Mouse (Mus musculus) hindbrain, embryonic 14.5 days (tissue): ENCODE data around the gene Lgals4. TPM values are rescaled to one million over a fixed set of nuclear protein-coding genes. Genes with fewer than 3 reads are reported as not detected.
A peak's percentile ranks its signal among the peaks of the same experiment; 100 is the strongest.

Experiments used
- ATAC-seq: fragments of 200-750 bp; cut with Nextera tagmentation; 2 replicates; pipeline ENCODE4 v1.8.0; 2017; ENCODE audit warnings: moderate number of reproducible peaks, mild to moderate bottlenecking, moderate TSS enrichment, moderate library complexity; ENCODE audit not compliant: low FRiP score
- DNase-seq: peaks from one replicate; pipeline ENCODE4 v3.0.0-alpha.2; 2015; ENCODE audit warnings: low spot score
- H3K27ac ChIP-seq: fragments of 300-500 bp; sonication (generic); 2 replicates; pipeline ENCODE4 v1.5.1; 2014; ENCODE audit warnings: mild to moderate bottlenecking, moderate library complexity
- H3K27me3 ChIP-seq: fragments of 300-500 bp; sonication (generic); 2 replicates; pipeline ENCODE4 v1.6.1; 2014; ENCODE audit warnings: mild to moderate bottlenecking, low read length, mixed read lengths; ENCODE audit not compliant: control insufficient read depth, insufficient read depth
- H3K36me3 ChIP-seq: fragments of 300-500 bp; sonication (generic); replicated peaks from 2 replicates; pipeline ENCODE4 v1.6.1; 2014; ENCODE audit not compliant: control insufficient read depth, insufficient read depth
- H3K4me1 ChIP-seq: fragments of 300-500 bp; sonication (generic); replicated peaks from 2 replicates; pipeline ENCODE4 v1.6.1; 2014; ENCODE audit warnings: antibody characterized with exemption, low read length, mixed read lengths; ENCODE audit not compliant: control insufficient read depth, insufficient read depth
- H3K4me2 ChIP-seq: fragments of 300-500 bp; sonication (generic); replicated peaks from 2 replicates; pipeline ENCODE4 v1.6.1; 2014; ENCODE audit warnings: mild to moderate bottlenecking, moderate library complexity
- H3K4me3 ChIP-seq: fragments of 300-500 bp; sonication (generic); replicated peaks from 2 replicates; pipeline ENCODE4 v1.5.1; 2014; ENCODE audit warnings: mild to moderate bottlenecking, low read length
- H3K9ac ChIP-seq: fragments of 300-500 bp; sonication (generic); 2 replicates; pipeline ENCODE4 v1.6.1; 2014
- H3K9me3 ChIP-seq: fragments of 300-500 bp; sonication (generic); 2 replicates; pipeline ENCODE4 v1.6.1; 2016; ENCODE audit warnings: low read length; ENCODE audit not compliant: control insufficient read depth
- WGBS: fragments of 180-500 bp; shearing (Covaris S2); extraction: QIAGEN DNeasy Blood & Tissue Kit; methylation state at CpG from one replicate; pipeline ENCODE4 v1.1.7; 2014; 5-methylcytosine and 5-hydroxymethylcytosine counted together
- polyA plus RNA-seq: library from polyadenylated mRNA; unstranded; fragments of >200 nt; fragmentation: Nextera tagmentation; extraction: Ambion mirVana; gene quantifications from 2 replicates; pipeline ENCODE4 v1.2.1, GENCODE M21; 2014

Gene Lgals4
- polyA plus RNA-seq = 2.8 and 3.2 TPM in 2 replicates

DNA sequence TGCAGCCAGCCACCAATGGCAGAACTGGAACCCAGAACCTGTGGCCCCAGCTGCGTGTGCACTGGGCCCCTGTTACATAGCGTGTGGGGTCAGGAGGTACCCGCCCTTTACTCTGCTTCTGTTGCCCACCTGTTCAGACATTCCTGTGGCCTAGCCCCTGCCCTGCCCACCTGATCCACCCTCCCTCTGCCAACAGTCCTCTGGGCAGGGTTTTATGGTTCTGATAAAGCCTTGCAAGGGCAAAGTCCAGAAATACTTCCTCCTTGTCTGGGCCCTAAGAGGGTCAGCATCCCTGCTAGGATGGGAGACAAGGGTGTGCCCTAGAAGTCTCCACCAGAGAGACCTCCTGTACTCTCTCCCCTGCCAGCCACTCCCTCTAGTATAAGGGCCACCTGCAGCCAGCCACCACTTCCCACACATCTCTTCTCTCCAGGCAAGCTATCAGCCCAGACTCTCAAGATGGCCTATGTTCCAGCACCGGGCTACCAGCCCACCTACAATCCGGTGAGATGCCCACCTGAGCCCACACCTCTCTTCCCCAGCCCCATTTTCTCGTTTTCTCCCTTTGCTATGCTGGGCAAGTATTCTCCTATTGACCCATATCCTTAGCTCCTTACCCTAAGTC, at the start of gene Lgals4:
TSS of gene Lgals4 (plus strand) at position 132 of the 625 bp plus-strand sequence.
- 86% methylated on average over 6 of the region's 6 CpGs for WGBS

GRCm38 (mm10) chr7:28785161-28785560, 48.5 kb upstream of the Lgals4 start:
- H3K4me2 ChIP-seq = no peak overlapping the region
- no peaks in the 10 kb centered on the region for H3K27me3 ChIP-seq
- no peak overlapping the region for H3K9ac ChIP-seq
- ATAC-seq (no peak), DNase-seq (no peak)
- no peaks in the 10 kb centered on the region for H3K4me1 ChIP-seq
- H3K27ac ChIP-seq = no peak overlapping the region
- no peaks in the 10 kb centered on the region for H3K9me3 ChIP-seq
- peaks cover 31% of the 10 kb centered on the region for H3K36me3 ChIP-seq
- WGBS = 78% methylated on average over 5 of the region's 5 CpGs
- H3K4me3 ChIP-seq = no peak overlapping the region

More for the DNA sequence above, at the start of gene Lgals4:
- Histone ChIP-seq H3K27ac (no peak within 1 kb of the TSS), H3K27me3 (no peaks in the 10 kb centered on the region), H3K4me3 (no peak within 1 kb of the TSS), H3K4me1 (no peaks in the 10 kb centered on the region), H3K9ac (no peak within 1 kb of the TSS), H3K9me3 (no peaks in the 10 kb centered on the region), H3K4me2 (no peak within 1 kb of the TSS), H3K36me3 (peaks cover 12% of the 10 kb centered on the region; the same call in 1 of the 2 replicates)
- DNase-seq = no peak
- ATAC-seq = no peak

GRCm38 (mm10) chr7:28787884-28788283, 45.8 kb upstream of the Lgals4 start:
- no peak for DNase-seq

GRCm38 (mm10) chr7:28788307-28789195, 45.1 kb upstream of the Lgals4 start, which contains the start of gene Rinl:
TSS of gene Rinl (plus strand) at chr7:28788969.
- 86% methylated on average over 5 of the region's 5 CpGs for WGBS
- Histone ChIP-seq H3K4me2 (no peak within 1 kb of the TSS), H3K4me3 (no peak within 1 kb of the TSS), H3K36me3 (peaks cover 21% of the 10 kb centered on the region), H3K27ac (no peak within 1 kb of the TSS), H3K9ac (no peak within 1 kb of the TSS), H3K27me3 (no peaks in the 10 kb centered on the region), H3K9me3 (no peaks in the 10 kb centered on the region), H3K4me1 (no peaks in the 10 kb centered on the region)
- ATAC-seq (no peak), DNase-seq (no peak)

More at GRCm38 (mm10) chr7:28787884-28788283, 45.8 kb upstream of the Lgals4 start:
- no peak for ATAC-seq
- Histone ChIP-seq H3K4me1 (no peaks in the 10 kb centered on the region), H3K36me3 (peaks cover 27% of the 10 kb centered on the region), H3K4me2 (no peak overlapping the region), H3K9me3 (no peaks in the 10 kb centered on the region), H3K27me3 (no peaks in the 10 kb centered on the region), H3K27ac (no peak overlapping the region), H3K4me3 (no peak overlapping the region), H3K9ac (no peak overlapping the region)
- WGBS = 95% methylated on average over 9 of the region's 9 CpGs

GRCm38 (mm10) chr7:28789235-28789634, 44.4 kb upstream of the Lgals4 start:
- H3K9ac ChIP-seq = no peak overlapping the region
- no peak overlapping the region for H3K4me3 ChIP-seq
- H3K27me3 ChIP-seq = no peaks in the 10 kb centered on the region
- WGBS = 81% methylated on average over 3 of the region's 3 CpGs
- H3K9me3 ChIP-seq = no peaks in the 10 kb centered on the region
- no peak overlapping the region for H3K4me2 ChIP-seq
- no peak for ATAC-seq
- DNase-seq = no peak
- peaks cover 14% of the 10 kb centered on the region for H3K36me3 ChIP-seq
- no peaks in the 10 kb centered on the region for H3K4me1 ChIP-seq
- H3K27ac ChIP-seq = no peak overlapping the region

DNA sequence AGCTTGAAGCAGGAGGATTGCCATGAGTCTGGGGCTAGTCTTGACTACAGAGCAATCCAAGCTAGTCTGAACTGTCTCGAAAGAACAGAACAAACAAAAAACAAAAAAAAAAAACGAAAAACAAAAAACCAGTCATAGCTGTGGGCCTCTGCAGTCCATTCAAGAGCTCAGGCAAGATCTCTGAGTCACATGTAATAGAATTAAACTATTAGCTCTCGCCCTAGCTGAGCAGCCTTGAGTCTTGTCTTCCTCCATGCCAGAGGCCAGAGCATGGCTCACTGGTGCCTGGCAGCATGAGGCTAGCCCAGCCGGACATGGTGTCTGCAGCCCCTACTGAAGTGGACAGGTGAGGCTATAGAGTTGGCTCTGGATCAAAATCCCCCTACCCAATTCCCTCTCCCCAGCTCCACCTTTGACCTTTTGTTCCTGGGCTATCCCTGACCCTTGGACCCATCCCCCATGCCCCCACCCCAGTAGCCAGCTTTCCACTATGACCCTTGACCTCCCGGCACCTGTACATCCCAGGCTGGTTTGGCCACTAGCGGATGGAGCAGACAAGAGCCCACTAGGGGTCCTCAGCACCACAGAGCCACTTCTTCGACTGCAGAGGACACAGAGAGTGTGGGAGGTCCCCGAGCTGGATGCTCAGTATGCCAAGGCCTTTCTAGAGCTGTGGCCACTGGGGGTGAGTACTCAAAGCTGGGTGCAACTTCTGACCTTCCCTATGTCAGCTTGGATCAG, 43.4 kb upstream of the Lgals4 start:
- Histone ChIP-seq H3K9me3 (no peaks in the 10 kb centered on the region), H3K4me2 (no peak overlapping the region), H3K27me3 (no peaks in the 10 kb centered on the region), H3K27ac (no peak overlapping the region), H3K4me3 (no peak overlapping the region), H3K4me1 (no peaks in the 10 kb centered on the region), H3K36me3 (peaks cover 12% of the 10 kb centered on the region), H3K9ac (no peak overlapping the region)
- ATAC-seq (peak; percentile 56; the same call in 1 of the 2 replicates), DNase-seq (no peak)
- 41% methylated on average over 8 of the region's 8 CpGs for WGBS

- H3K4me3 ChIP-seq = no peak overlapping the region
- ATAC-seq (no peak), DNase-seq (no peak)
- no peak overlapping the region for H3K27ac ChIP-seq
- H3K4me2 ChIP-seq = no peak overlapping the region
- H3K4me1 ChIP-seq = no peaks in the 10 kb centered on the region
- H3K9ac ChIP-seq = no peak overlapping the region
- peaks cover 3% of the 10 kb centered on the region for H3K36me3 ChIP-seq
- no peaks in the 10 kb centered on the region for H3K27me3 ChIP-seq
- no peaks in the 10 kb centered on the region for H3K9me3 ChIP-seq
Measured at GRCm38 (mm10) chr7:28791706-28792105, 41.9 kb upstream of the Lgals4 start.

DNA sequence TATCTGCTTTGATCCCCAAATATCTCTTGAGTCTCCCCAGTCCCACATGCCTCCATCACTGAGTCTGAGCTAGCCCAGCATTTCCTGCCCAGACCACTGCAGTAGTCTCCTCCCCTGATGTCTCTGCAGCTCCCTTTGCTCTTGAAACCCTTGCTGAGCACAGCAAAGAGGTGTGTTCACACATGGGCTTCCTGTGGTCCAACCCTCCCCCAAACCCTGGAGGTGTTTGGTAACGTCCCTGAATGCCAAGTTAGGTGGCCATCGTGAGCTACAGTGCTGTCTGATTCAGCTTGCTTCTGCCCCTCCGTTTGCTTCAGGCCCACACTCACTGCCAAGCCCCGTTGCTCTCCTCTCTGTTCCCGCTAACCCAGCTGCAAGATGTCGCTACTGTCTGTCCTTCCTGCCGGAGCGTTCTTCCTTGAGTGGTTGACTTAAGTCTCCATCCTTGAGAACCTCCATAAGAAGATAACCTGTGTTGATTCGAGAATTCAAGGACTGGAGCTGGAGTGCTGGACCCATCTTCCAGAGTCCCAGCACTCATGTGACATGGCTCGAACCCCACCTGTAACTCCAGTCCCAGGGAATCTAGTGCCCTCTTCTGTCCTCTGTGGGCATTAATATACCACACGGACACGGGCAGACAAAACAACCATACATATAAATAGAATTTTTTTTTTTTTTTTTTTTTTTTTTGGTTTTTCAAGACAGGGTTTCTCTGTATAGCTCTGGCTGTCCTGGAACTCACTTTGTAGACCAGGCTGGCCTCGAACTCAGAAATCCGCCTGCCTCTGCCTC, 41.1 kb upstream of the Lgals4 start:
- Histone ChIP-seq H3K4me1 (no peaks in the 10 kb centered on the region), H3K36me3 (no peaks in the 10 kb centered on the region; the same call in 1 of the 2 replicates), H3K27me3 (no peaks in the 10 kb centered on the region), H3K27ac (no peak overlapping the region), H3K4me3 (no peak overlapping the region), H3K4me2 (no peak overlapping the region), H3K9ac (no peak overlapping the region), H3K9me3 (no peaks in the 10 kb centered on the region)
- ATAC-seq (no peak), DNase-seq (no peak)
- WGBS = 87% methylated on average over 13 of the region's 14 CpGs
